Mouse (Mus musculus) megakaryocyte, embryonic 14.5 days (primary cell): Measurements from ENCODE around the gene Ccdc141.

Experiments
- FLI1 ChIP-seq: IDR thresholded peaks from 2 replicates; pipeline ENCODE4 v1.6.1; 2012; ENCODE audit warnings: low read length, inconsistent platforms, mixed read lengths
- GATA1 ChIP-seq: IDR thresholded peaks from 3 replicates; pipeline ENCODE4 v1.6.1; 2012; ENCODE audit warnings: mixed read lengths, low read length, inconsistent platforms, borderline replicate concordance

DNA sequence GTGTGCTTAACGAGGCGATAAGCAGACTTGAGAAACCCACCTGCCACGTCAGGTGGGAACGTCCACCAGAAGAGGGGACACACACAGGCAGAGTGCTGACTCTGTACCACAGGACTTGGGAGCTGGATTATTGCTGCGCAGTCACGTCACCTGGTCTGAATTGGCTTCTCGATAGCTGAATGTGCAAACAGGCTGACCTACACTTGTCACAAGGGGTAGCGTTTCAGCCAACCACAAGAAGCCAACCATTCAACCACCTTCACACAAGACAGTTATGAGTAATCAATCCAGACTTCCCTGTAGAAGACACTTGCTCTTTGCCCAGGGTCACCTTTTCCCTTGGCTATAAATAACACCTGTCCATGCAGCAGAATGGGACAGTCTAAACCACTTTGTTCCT, 56.6 kb downstream of the Ccdc141 start:
- TF ChIP-seq FLI1, result no peak
- TF ChIP-seq GATA1, result no peak
